ENCODE assay signal across 18 mouse cellular contexts in the genomic region with DNA sequence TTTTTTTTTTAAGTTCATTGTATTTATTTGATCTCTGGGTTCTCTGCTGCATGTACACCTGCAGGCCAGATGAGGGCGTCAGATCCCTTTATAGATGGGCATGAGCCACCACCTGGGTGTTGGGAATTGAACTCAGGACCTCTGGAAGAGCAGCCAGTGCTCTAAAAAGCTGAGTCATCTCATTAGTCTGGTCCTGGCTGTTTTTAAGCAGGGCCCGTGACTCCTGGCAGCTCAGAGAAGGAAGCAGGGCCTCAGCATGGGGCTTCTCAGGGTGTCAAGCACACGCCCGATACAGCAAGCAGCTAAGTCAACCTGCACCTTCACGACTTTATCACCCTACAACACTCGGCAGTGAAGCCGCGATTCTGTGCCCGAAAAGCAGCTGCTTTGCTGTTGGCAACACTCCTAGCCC. TPM values are rescaled to one million over a fixed set of nuclear protein-coding genes. Genes with fewer than 3 reads are reported as not detected.
DNase-seq lines count a peak whose midpoint lies in the region; ATAC-seq and TF ChIP-seq lines count a peak whose summit lies in the region.
"Had no signal": no experiment of that assay in that cellular context is flagged by ENCODE, and none has a peak within 500 bp of the region (broad histone marks: within the 10 kb centered on the region; RNA-seq: fewer than 3 reads in every experiment).

No protein-coding gene starts in this region.

- no peaks in the 10 kb centered on the region for H3K27me3 ChIP-seq in liver, adult 2 months (ENCODE audit: control insufficient read depth, insufficient read depth, low read length)
- no peaks in the 10 kb centered on the region for H3K27me3 ChIP-seq in stomach, embryonic 15.5 days (replicated peaks)
- H3K27me3 ChIP-seq: forebrain, embryonic 13.5 days; heart, embryonic 12.5 days; megakaryocyte, embryonic 14.5 days; neural tube, embryonic 12.5 days had no signal

- H3K9me3 ChIP-seq in stomach, embryonic 15.5 days: no peaks in the 10 kb centered on the region
- H3K9me3 ChIP-seq: forebrain, embryonic 13.5 days; heart, embryonic 12.5 days; megakaryocyte, embryonic 14.5 days; neural tube, embryonic 12.5 days had no signal

- H3K27ac ChIP-seq in layer of hippocampus, adult 2 months: no peak overlapping the region
- H3K27ac ChIP-seq in liver, adult 2 months (replicated peaks; ENCODE audit: insufficient read depth, low read depth, low read length): no peak overlapping the region
- no peak overlapping the region for H3K27ac ChIP-seq in stomach, embryonic 15.5 days
- H3K27ac ChIP-seq: forebrain, embryonic 13.5 days; gastrocnemius, adult 2 months; neural tube, embryonic 12.5 days had no signal

- no peak overlapping the region for H3K4me2 ChIP-seq in stomach, embryonic 15.5 days
- H3K4me2 ChIP-seq: forebrain, embryonic 13.5 days; heart, embryonic 12.5 days; neural tube, embryonic 12.5 days had no signal

- TF ChIP-seq POLR2A in liver, adult 2 months (IDR thresholded peaks at IDR 0.05; ENCODE audit: extremely low read depth, insufficient read depth, low read length): no peak

- ATAC-seq in stomach, embryonic 15.5 days (ENCODE audit: insufficient read depth, low FRiP score, low read depth): peak; percentile 53; the same call in 1 of the 2 replicates
- no peak for ATAC-seq in monocyte, adult 5-6 weeks (replicated peaks; ENCODE audit: insufficient number of reproducible peaks, low FRiP score, low TSS enrichment, poor library complexity, severe bottlenecking)
- ATAC-seq: forebrain, embryonic 13.5 days; intestine, embryonic 16.5 days had no signal

- H3K79me2 ChIP-seq in liver, adult 2 months (ENCODE audit: control insufficient read depth, insufficient read depth, low read length): peaks cover 9% of the 10 kb centered on the region; the same call in 1 of the 2 replicates

- WGBS in liver, adult 2 months: 81% methylated on average over 9 of the region's 9 CpGs
- WGBS in stomach, embryonic 15.5 days: 76% methylated on average over 9 of the region's 9 CpGs

- H3K36me3 ChIP-seq in liver, adult 2 months (ENCODE audit: control insufficient read depth, insufficient read depth, low read length): peaks cover 70% of the 10 kb centered on the region
- H3K36me3 ChIP-seq in stomach, embryonic 15.5 days: peaks cover 82% of the 10 kb centered on the region

- peaks cover 8% of the 10 kb centered on the region for H3K4me1 ChIP-seq in liver, adult 2 months (ENCODE audit: control insufficient read depth, insufficient read depth, low read length)
- peaks cover 8% of the 10 kb centered on the region for H3K4me1 ChIP-seq in stomach, embryonic 15.5 days

- no peak overlapping the region for H3K4me3 ChIP-seq in layer of hippocampus, adult 2 months
- no peak overlapping the region for H3K4me3 ChIP-seq in liver, adult 2 months (ENCODE audit: insufficient read depth, low read depth, low read length)
- no peak overlapping the region for H3K4me3 ChIP-seq in stomach, embryonic 15.5 days (replicated peaks)
- H3K4me3 ChIP-seq: forebrain, embryonic 13.5 days; gastrocnemius, adult 2 months; heart, embryonic 12.5 days; megakaryocyte, embryonic 14.5 days; neural tube, embryonic 12.5 days had no signal

- H3K9ac ChIP-seq in liver, adult 2 months (ENCODE audit: low read depth, low read length): no peak overlapping the region
- no peak overlapping the region for H3K9ac ChIP-seq in stomach, embryonic 15.5 days
- H3K9ac ChIP-seq: forebrain, embryonic 13.5 days; heart, embryonic 12.5 days; neural tube, embryonic 12.5 days had no signal

- DNase-seq in layer of hippocampus, adult 2 months (ENCODE audit: low spot score in 2 of 2): no peak
- no peak for DNase-seq in layer of hippocampus, adult 9-10 months (ENCODE audit: low spot score)
- peak; percentile 50 for DNase-seq in R1 (ENCODE audit: low read depth, low spot score)
- DNase-seq in liver, adult 2 months (ENCODE audit: extremely low read depth, low read depth, low spot score): no peak
- no peak for DNase-seq in ovary, postnatal 10 days (ENCODE audit: low spot score)
- DNase-seq in natural killer cell, adult 2 months (ENCODE audit: low spot score in 2 of 2): no peak
- DNase-seq: B cell, adult 2 months; cerebellum, adult 9-11 months; gastrocnemius, adult 2 months; kidney, postnatal 36 days; lung, adult 18-20 months had no signal

- peak; percentile 49 for TF ChIP-seq CTCF in layer of hippocampus, adult 2 months (conservative IDR thresholded peaks at IDR 0.05)
- TF ChIP-seq CTCF in liver, adult 2 months (IDR thresholded peaks at IDR 0.05; ENCODE audit: low read depth, low read length): peak; percentile 13; the same call in 1 of the 2 replicates

RNA-seq across cellular contexts. Expression of a gene that starts 5.5 kb away (rescaled TPM):
- total RNA-seq in layer of hippocampus, adult 2 months (2021): 100 to 1,000 TPM in 1 of 2 experiments, 10 to 100 TPM in 1; 94.7 to 103 TPM
- 57.3 and 61.3 TPM in 2 replicates for total RNA-seq in liver, adult 2 months (2014; rRNA removed)
- polyA plus RNA-seq in liver, adult 2 months (2012; rRNA removed): 92.9 and 115 TPM in 2 replicates
- polyA plus RNA-seq in stomach, embryonic 15.5 days (2015; fragmentation: Nextera tagmentation; extraction: Ambion mirVana): 193 and 199 TPM in 2 replicates
- total RNA-seq in monocyte, adult 5-6 weeks (2017): 119 to 136 TPM (median 124 TPM) in 3 replicates

RNA-seq across cellular contexts. Expression of a gene that starts 8.6 kb away (rescaled TPM):
- total RNA-seq in layer of hippocampus, adult 2 months (2021): 10 to 100 TPM; 11.1 to 11.7 TPM
- 0.13 and 0.18 TPM in 2 replicates for total RNA-seq in liver, adult 2 months (2014; rRNA removed)
- 0.16 and 0.18 TPM in 2 replicates for polyA plus RNA-seq in liver, adult 2 months (2012; rRNA removed)
- polyA plus RNA-seq in stomach, embryonic 15.5 days (2015; fragmentation: Nextera tagmentation; extraction: Ambion mirVana): 3.1 and 3.7 TPM in 2 replicates
- 4.6 to 5.4 TPM (median 5.1 TPM) in 3 replicates for total RNA-seq in monocyte, adult 5-6 weeks (2017)

RNA-seq across cellular contexts. Expression of a gene that starts 36.3 kb away (rescaled TPM):
- 100 to 1,000 TPM; 119 to 136 TPM for total RNA-seq in layer of hippocampus, adult 2 months (2021)
- 85.3 and 96.1 TPM in 2 replicates for total RNA-seq in liver, adult 2 months (2014; rRNA removed)
- 441 and 448 TPM in 2 replicates for polyA plus RNA-seq in liver, adult 2 months (2012; rRNA removed)
- 259 and 260 TPM in 2 replicates for polyA plus RNA-seq in stomach, embryonic 15.5 days (2015; fragmentation: Nextera tagmentation; extraction: Ambion mirVana)
- 27.0 to 38.4 TPM (median 33.9 TPM) in 3 replicates for total RNA-seq in monocyte, adult 5-6 weeks (2017)
